Mouse (Mus musculus) spleen, adult 2 months (tissue): ENCODE measurements around the gene Mrps15. TPM values are rescaled to one million over a fixed set of nuclear protein-coding genes. Genes with fewer than 3 reads are reported as not detected.
"Not testable (repeated sequence)": the region's sequence is repeated elsewhere in the genome, so short reads cannot be mapped to it uniquely, and the experiment has no call there.

Source experiments
- DNase-seq, 2 experiments: peaks; one replicate each; pipeline versions ENCODE4 v3.0.0 to v3.0.0-alpha.2; 2012 to 2021; ENCODE audit warnings: low spot score in 2 of 2, low read depth in 1 of 2
- H3K27ac ChIP-seq: fragments of 200-500 bp; 2 replicates; pipeline ENCODE4 v1.5.1; 2012; ENCODE audit warnings: low read length, inconsistent platforms; ENCODE audit not compliant: insufficient read depth
- H3K27me3 ChIP-seq: fragments of 200-500 bp; 2 replicates; pipeline ENCODE4 v1.6.1; 2012; ENCODE audit warnings: mild to moderate bottlenecking, moderate library complexity, low read length, inconsistent platforms; ENCODE audit not compliant: control insufficient read depth, insufficient read depth
- H3K36me3 ChIP-seq: fragments of 200-500 bp; 2 replicates; pipeline ENCODE4 v1.6.1; 2012; ENCODE audit warnings: mild to moderate bottlenecking, low read length, inconsistent platforms; ENCODE audit not compliant: control insufficient read depth, insufficient read depth
- H3K4me1 ChIP-seq: fragments of 200-500 bp; 2 replicates; pipeline ENCODE4 v1.6.1; 2011; ENCODE audit warnings: inconsistent platforms; ENCODE audit not compliant: control insufficient read depth, insufficient read depth, insufficient read length
- H3K4me3 ChIP-seq: fragments of 200-500 bp; 2 replicates; pipeline ENCODE4 v1.5.1; 2011; ENCODE audit warnings: mild to moderate bottlenecking, inconsistent platforms; ENCODE audit not compliant: insufficient read depth, insufficient read length; ENCODE audit errors: extremely low read depth
- CTCF ChIP-seq: fragments of 200-500 bp; IDR thresholded peaks from 2 replicates; pipeline ENCODE4 v1.5.1; 2011; ENCODE audit warnings: mild to moderate bottlenecking, inconsistent platforms; ENCODE audit not compliant: insufficient read depth, insufficient read length, insufficient replicate concordance; ENCODE audit errors: extremely low read depth
- POLR2A ChIP-seq: fragments of 200-500 bp; IDR thresholded peaks from 2 replicates; pipeline ENCODE4 v1.6.1; 2011; ENCODE audit warnings: low read depth, low read length, inconsistent platforms
- WGBS: fragments of 180-500 bp; shearing (Covaris S2); methylation state at CpG from one replicate; pipeline ENCODE4 v1.1.7; 2018; 5-methylcytosine and 5-hydroxymethylcytosine counted together
- polyA plus RNA-seq: library from polyadenylated mRNA; depleted of rRNA; stranded (reverse); fragments of >200 nt; gene quantifications from 2 replicates; pipeline ENCODE4 v1.2.3, GENCODE M21; 2012

Gene Mrps15
- polyA plus RNA-seq, 1 experiment, result 33.6 TPM

DNA sequence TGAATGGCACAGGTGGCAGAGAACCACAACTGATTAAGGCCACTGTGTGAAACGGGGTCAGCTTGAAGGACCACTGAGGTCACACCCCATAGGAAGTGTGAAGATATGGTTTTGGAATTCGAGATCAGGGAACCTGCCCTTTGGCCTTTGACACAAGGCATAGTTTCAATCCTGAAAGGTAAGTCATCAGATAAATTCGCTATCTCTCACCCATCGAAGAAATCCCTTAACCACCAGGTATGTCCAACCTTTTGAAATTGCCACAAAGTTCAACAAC lies 44.1 kb downstream of the Mrps15 start:
- 79% methylated on average over 4 of the region's 4 CpGs for WGBS
- DNase-seq, result no peak
- H3K27me3 ChIP-seq, result no peaks in the 10 kb centered on the region
- no peak overlapping the region for H3K4me3 ChIP-seq
- H3K4me1 ChIP-seq, result no peaks in the 10 kb centered on the region; the same call in 1 of the 2 replicates
- no peaks in the 10 kb centered on the region for H3K36me3 ChIP-seq
- peak overlapping the region; percentile 77 for H3K27ac ChIP-seq
- no peak for TF ChIP-seq POLR2A
- TF ChIP-seq CTCF, result no peak

DNA sequence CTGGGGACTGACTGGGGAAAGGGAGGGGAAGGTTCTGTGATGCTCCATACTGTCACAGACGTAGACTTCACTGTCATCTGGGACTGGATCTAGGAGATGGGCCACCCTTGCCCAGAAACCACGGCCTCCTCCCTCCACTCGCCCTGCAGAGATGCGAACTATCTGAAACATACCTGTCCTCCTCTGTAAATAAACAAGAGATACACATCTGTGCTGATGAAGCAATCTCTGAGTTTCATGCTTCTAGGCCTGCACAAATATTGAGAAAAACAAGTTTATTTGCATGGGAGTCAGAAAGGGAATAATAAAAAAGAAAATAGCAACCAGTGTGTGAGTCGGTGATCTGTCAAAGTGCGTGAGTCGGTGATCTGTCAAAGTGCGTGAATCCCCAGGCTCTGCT lies 45.1 kb downstream of the Mrps15 start:
- no peaks in the 10 kb centered on the region for H3K27me3 ChIP-seq
- H3K36me3 ChIP-seq, result no peaks in the 10 kb centered on the region
- no peak overlapping the region for H3K4me3 ChIP-seq
- DNase-seq, result no peak
- WGBS, result 90% methylated on average over 8 of the region's 8 CpGs
- H3K27ac ChIP-seq, result no peak overlapping the region
- TF ChIP-seq POLR2A (no peak), CTCF (no peak)
- peaks cover under 1% of the 10 kb centered on the region; the same call in 1 of the 2 replicates for H3K4me1 ChIP-seq

DNA sequence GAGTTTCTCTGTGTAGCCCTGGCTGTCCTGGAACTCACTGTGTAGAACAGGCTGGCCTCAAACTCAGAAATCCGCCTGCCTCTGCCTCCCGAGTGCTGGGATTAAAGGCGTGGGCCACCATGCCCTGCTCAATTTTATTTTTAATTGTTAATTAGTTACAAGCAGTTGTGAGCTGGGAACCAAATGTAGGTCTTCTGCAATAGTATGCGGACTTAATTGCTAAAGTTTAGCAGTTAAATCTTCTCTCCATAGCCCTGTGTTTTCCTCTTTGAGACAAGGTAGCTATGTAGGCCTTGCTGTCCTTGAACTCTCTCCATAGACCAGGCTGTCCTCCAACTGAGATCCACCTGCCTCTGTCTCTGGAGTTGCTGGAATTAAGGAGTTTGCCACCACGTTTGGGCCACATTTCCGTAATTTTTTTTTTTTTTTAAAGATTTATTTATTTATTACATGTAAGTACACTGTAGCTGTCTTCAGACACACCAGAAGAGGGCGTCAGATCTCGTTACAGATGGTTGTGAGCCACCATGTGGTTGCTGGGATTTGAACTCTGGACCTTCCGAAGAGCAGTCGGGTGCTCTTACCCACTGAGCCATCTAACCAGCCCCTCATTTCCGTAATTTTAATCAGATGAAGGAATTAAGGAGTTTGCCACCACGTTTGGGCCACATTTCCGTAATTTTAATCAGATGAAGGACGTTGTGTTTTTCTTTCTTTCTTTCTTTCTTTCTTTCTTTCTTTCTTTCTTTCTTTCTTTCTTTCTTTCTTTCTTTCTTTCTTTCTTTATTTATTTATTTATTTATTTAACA lies 49.1 kb downstream of the Mrps15 start:
- not testable (repeated sequence) for H3K36me3 ChIP-seq, DNase-seq, H3K4me3 ChIP-seq, H3K4me1 ChIP-seq, H3K27ac ChIP-seq, H3K27me3 ChIP-seq
- WGBS, result 47% methylated on average over 14 of the region's 14 CpGs

DNA sequence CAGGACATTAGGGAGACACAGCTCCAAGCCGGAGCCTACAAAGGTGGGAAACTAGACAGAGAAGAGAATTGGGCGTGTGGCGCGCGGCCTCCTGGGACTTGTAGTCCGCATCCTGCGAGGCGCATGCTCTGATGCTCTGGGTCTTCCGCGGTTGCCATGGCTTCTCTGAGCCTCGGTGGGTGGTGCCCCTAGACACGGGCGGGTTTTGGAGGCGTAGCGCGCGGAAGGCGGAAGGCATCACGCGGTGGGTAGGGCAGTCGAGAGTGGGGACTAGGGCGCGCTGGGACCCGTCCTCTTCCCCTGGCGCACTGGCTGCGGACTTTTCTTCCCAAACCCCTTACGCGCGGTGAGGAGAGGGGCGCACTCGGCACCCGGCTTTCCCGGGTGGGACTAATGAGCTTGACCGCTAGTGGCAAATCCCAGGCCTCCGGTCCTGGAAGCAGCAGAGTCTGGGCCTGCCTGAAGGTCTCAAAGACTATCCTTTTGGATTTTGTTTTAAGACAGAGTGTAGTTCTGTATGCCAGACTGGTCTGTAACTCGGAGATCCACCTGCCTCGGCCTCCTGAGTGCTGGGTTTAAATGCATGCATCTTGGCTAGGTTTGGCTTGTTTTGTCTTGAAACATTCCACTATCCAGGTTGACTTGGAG lies 49.9 kb downstream of the Mrps15 start, which contains the start of gene Lsm10:
Gene Lsm10 (plus strand): TSS at position 160 of the 648 bp plus-strand sequence.
- H3K36me3 ChIP-seq, result no peaks in the 10 kb centered on the region

DNA sequence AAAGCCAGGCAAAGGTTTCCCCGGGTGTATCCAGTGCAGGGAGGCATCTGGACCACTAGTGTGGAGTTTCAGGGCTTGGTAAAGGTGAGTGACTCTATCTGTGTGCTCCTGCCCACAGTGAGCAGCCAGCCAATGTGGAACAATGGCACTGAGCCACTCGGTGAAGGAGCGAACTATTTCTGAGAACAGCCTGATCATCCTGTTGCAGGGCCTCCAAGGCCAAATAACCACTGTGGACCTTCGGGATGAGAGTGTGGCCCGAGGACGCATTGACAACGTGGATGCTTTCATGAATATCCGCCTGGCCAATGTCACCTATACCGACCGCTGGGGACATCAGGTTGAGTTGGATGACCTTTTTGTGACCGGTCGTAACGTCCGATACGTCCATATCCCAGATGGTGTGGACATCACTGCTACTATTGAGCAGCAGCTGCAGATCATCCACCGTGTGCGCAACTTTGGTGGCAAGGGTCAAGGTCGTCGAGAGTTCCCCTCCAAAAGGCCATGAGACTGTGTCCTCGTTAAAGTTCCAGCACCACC lies 51.1 kb downstream of the Mrps15 start:
- no peaks in the 10 kb centered on the region for H3K27me3 ChIP-seq
- TF ChIP-seq CTCF (no peak), POLR2A (no peak)
- WGBS, result 93% methylated on average over 20 of the region's 20 CpGs
- no peaks in the 10 kb centered on the region for H3K36me3 ChIP-seq
- H3K4me1 ChIP-seq, result peaks cover 5% of the 10 kb centered on the region; the same call in 1 of the 2 replicates
- DNase-seq, result no peak
- H3K27ac ChIP-seq, result no peak overlapping the region
- no peak overlapping the region for H3K4me3 ChIP-seq

More for the DNA sequence above, 49.9 kb downstream of the Mrps15 start, which contains the start of gene Lsm10:
- peak; percentile 93 to 94 for DNase-seq
- Histone ChIP-seq H3K27me3 (no peaks in the 10 kb centered on the region), H3K4me3 (peak within 1 kb of the TSS; percentile 74), H3K4me1 (peaks cover 5% of the 10 kb centered on the region; the same call in 1 of the 2 replicates), H3K27ac (peak within 1 kb of the TSS; percentile 70)
- TF ChIP-seq POLR2A (peak; percentile 84), CTCF (no peak)
- 1% methylated on average over 35 of the region's 37 CpGs for WGBS

DNA sequence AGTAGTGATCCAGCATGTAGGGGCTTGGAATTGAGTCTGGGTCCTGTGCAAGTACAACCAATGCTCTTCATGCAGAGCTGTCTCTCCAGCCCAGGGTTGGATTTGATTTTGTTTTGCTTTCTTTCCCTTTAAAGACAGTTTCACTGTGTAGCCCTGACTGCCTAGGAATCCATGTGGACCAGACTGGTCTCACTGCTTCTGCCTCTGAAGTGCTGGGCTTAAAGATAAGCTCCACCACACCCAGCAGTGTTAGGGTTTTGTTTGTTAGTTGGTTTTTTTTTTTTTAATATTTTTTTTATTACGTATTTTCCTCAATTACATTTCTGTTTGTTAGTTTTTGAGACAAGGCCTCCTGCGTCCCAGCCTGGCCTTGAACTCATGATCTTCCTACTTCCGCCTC lies 52.6 kb downstream of the Mrps15 start:
- H3K4me1 ChIP-seq, result peaks cover 5% of the 10 kb centered on the region; the same call in 1 of the 2 replicates
- no peaks in the 10 kb centered on the region for H3K36me3 ChIP-seq
- no peak overlapping the region for H3K4me3 ChIP-seq
- no peak overlapping the region for H3K27ac ChIP-seq
- TF ChIP-seq POLR2A (no peak), CTCF (no peak)
- 88% methylated on average over 3 of the region's 3 CpGs for WGBS
- no peaks in the 10 kb centered on the region for H3K27me3 ChIP-seq
- DNase-seq, result no peak

DNA sequence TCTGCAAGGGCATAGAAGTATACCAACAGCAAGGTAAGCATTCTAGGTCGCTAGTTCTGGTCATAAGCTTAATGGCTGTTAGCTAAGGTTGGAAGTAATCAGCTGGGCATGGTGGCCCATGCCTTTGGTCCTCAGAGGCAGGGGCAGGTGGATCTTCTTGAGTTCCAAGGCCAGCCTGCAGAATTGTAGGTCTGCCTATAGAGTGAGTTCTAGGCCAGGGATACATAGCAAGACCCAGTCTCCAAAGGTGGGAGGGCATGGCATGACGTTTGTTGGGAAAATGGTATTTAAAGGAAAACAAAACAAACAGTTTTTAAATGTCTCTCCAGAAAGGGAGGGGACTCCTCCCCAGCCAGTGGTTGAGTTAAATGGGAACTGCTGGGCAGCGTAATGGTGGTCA lies 54.0 kb downstream of the Mrps15 start:
- Histone ChIP-seq H3K27ac (no peak overlapping the region), H3K27me3 (no peaks in the 10 kb centered on the region), H3K4me3 (no peak overlapping the region), H3K4me1 (peaks cover 6% of the 10 kb centered on the region; the same call in 1 of the 2 replicates), H3K36me3 (no peaks in the 10 kb centered on the region)
- no peak for DNase-seq
- TF ChIP-seq CTCF, result no peak
- 92% methylated on average over 3 of the region's 3 CpGs for WGBS
